Mouse (Mus musculus): ENCODE measurements at regions not wholly inside any gene's neighbourhood (a gene's known extent, or its start where the extent isn't known, plus 50 kb on each side); places are given as distances from the start of the nearest gene placed in this dataset.
A peak's percentile ranks its signal among the peaks of the same experiment; 100 is the strongest.

GRCm38 (mm10) chr10:65845096-65845624 is 1250.8 kb upstream of the Jmjd1c start:
- DNase-seq (ENCODE audit: low spot score) = no peak

DNA sequence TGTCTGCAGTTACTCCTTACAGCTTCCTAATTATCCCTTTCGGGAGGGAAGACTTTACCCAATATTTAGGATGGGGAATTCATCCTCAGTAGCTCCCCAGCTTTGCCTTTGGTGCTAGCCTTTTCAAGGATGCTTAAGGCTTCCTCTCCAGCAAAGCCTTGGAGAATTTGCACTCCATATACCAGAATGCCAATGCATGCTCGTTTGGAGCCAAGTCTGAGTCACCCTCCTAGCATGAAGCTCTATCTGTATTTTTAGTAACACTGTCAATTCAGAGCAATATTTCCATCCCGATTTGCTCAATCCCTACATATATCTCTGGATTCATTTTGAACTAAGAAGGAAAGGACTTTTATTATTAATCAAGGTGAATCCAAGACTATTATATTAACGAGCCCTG is 1249.8 kb upstream of the Jmjd1c start:
- DNase-seq (ENCODE audit: low spot score) = peak; percentile 11

- no peak for DNase-seq (ENCODE audit: low spot score)
These were observed 1248.3 kb upstream of the Jmjd1c start for GRCm38 (mm10) chr10:65847622-65848021.

DNA sequence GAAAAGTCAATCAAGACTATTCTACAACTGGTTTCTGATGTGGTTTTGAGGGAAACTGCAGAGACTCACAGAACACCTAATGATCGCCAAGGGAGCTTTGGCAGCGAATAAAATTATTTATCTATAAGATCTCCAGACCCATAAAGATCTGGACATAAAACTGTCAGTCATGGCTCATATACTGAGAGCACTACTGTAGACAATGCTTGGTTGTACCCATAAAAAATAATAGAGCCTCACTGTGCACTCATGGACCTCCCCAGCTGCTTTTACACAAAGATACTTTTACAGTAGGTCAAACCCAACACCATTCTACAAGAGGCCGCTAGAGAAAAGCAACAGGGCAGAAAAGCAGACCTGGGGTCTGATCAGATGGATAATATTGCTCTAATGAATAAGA is 1206.0 kb upstream of the Jmjd1c start:
- DNase-seq (ENCODE audit: low spot score) = no peak

DNA sequence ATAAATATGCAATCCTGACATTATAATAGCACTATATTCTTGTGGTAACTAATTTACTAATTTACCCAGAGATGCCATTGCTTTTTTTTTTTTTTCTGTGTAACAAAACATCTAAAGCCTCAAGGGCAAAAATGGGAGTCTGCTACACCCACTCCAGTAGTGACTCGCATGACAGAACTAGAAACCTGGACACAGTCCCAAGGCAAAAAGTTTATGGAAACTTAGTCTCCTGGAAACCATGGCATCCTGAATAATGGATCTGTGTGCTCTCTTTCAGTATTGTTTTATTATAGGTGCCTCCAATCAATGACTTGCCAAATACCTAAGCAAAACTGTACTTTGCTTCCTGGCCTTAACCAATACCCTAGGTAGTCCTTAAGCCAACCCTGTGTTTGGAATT is 1188.4 kb upstream of the Jmjd1c start:
- DNase-seq (ENCODE audit: low spot score) = no peak

DNA sequence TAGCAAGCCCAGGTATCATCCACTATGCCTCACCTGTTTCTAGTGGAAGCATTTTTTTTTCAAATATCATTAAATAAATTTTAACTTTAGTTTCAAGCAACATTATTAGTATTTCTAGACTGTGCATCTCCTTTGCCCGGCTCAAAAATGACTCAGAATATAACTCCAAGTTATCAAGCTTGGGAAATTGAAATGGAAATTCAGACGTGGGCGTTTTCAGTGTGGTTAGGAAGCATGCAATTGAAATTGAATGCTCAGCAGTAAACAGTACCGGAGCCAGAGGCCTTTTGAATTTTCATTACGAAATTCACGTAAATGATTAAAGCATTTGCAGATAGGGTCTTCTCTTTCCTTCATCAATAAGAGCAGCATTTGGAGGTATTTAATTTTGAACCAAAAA is 1183.4 kb upstream of the Jmjd1c start:
- DNase-seq (ENCODE audit: low spot score) = no peak

- no peak for DNase-seq (ENCODE audit: low spot score)
These were observed 1163.8 kb upstream of the Jmjd1c start for GRCm38 (mm10) chr10:65932077-65932476.

- DNase-seq (ENCODE audit: low spot score) = no peak
These were observed 1147.3 kb upstream of the Jmjd1c start for GRCm38 (mm10) chr10:65948587-65948986.

DNA sequence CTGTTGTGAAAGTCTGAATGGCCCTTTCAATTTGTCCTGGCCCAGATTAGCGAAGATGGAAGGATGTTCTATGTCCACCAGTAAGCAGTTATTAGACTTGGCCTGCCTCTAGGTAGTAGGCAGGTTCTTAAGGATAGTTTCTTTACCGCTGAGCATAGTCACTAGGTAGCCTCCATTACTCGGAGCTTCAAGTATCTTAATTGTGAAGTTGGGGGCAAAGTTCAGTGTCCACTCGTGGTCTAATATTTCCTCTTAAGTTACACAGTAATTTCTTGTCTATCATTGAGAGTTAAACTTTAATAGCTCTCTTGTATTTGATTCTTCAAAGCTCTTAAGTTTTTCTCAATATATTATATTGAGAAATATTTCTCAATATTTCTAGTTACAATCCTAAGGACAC is 1133.5 kb upstream of the Jmjd1c start:
- no peak for DNase-seq (ENCODE audit: low spot score)

DNA sequence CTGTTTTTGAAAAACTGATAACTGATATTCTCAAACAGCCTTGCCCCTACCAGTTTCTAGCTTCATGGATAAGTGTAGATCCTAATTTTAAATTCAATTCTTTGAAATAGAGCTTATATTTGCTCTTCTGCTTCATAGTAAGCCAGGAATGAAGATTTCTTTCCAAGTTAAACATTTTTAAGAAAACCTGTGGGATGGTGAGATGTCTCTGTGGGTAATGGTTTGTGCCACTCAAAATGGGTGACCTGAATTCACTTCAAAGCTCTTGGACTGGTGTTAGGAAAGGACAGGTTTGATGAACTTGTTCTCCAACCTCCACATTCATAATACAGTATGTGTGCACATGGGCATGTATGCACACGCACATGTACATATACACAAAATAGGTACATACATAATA is 1126.2 kb upstream of the Jmjd1c start:
- no peak for DNase-seq (ENCODE audit: low spot score)

Data from adipocyte (in vitro differentiated cells).